Mouse (Mus musculus): ENCODE measurements around the gene Tut1. TPM values are rescaled to one million over a fixed set of nuclear protein-coding genes. Genes with fewer than 3 reads are reported as not detected.

The Tut1 gene
- polyA plus RNA-seq, 1 experiment = 13.2 TPM

GRCm38 (mm10) chr19:8982303-8983149 lies 28.9 kb downstream of the Tut1 start:
- Histone ChIP-seq H3K27ac (ENCODE audit: insufficient read depth, low read depth, low read length) (peak overlapping the region; percentile 94), H3K4me1 (ENCODE audit: control insufficient read depth, insufficient read depth, insufficient read length, low read length) (peaks cover 23% of the 10 kb centered on the region), H3K36me3 (ENCODE audit: control insufficient read depth, insufficient read depth, low read length) (peaks cover 14% of the 10 kb centered on the region), H3K27me3 (ENCODE audit: control insufficient read depth, insufficient read depth, low read length) (no peaks in the 10 kb centered on the region), H3K4me3 (ENCODE audit: low read depth, low read length) (no peak overlapping the region)
- 29% methylated on average over 5 of the region's 5 CpGs for WGBS
- TF ChIP-seq CTCF (IDR thresholded peaks at IDR 0.05; ENCODE audit: extremely low read depth, insufficient read length, insufficient replicate concordance, low read depth, low read length) = no peak
- no peak for TF ChIP-seq POLR2A (IDR thresholded peaks at IDR 0.05; ENCODE audit: low read depth, low read length)

- 13% methylated on average over 4 of the region's 4 CpGs for WGBS
These were observed 29.6 kb downstream of the Tut1 start for GRCm38 (mm10) chr19:8983150-8983650.

GRCm38 (mm10) chr19:8984255-8984868 lies 30.7 kb downstream of the Tut1 start:
- TF ChIP-seq POLR2A (IDR thresholded peaks at IDR 0.05; ENCODE audit: low read depth, low read length) (no peak), CTCF (IDR thresholded peaks at IDR 0.05; ENCODE audit: extremely low read depth, insufficient read length, insufficient replicate concordance, low read depth, low read length) (no peak)
- peak overlapping the region; percentile 94 for H3K27ac ChIP-seq (ENCODE audit: insufficient read depth, low read depth, low read length)
- peaks cover 31% of the 10 kb centered on the region for H3K4me1 ChIP-seq (ENCODE audit: control insufficient read depth, insufficient read depth, insufficient read length, low read length)

More at GRCm38 (mm10) chr19:8983150-8983650, 29.6 kb downstream of the Tut1 start:
- H3K4me1 ChIP-seq (ENCODE audit: control insufficient read depth, insufficient read depth, insufficient read length, low read length) = peaks cover 27% of the 10 kb centered on the region
- no peak overlapping the region for H3K4me3 ChIP-seq (ENCODE audit: low read depth, low read length)
- TF ChIP-seq CTCF (IDR thresholded peaks at IDR 0.05; ENCODE audit: extremely low read depth, insufficient read length, insufficient replicate concordance, low read depth, low read length) (no peak), POLR2A (IDR thresholded peaks at IDR 0.05; ENCODE audit: low read depth, low read length) (no peak)
- peaks cover 9% of the 10 kb centered on the region for H3K36me3 ChIP-seq (ENCODE audit: control insufficient read depth, insufficient read depth, low read length)
- no peaks in the 10 kb centered on the region for H3K27me3 ChIP-seq (ENCODE audit: control insufficient read depth, insufficient read depth, low read length)
- H3K27ac ChIP-seq (ENCODE audit: insufficient read depth, low read depth, low read length) = peak overlapping the region; percentile 94

GRCm38 (mm10) chr19:8985891-8986290 lies 32.2 kb downstream of the Tut1 start:
- H3K4me3 ChIP-seq (ENCODE audit: low read depth, low read length) = no peak overlapping the region
- no peaks in the 10 kb centered on the region for H3K36me3 ChIP-seq (ENCODE audit: control insufficient read depth, insufficient read depth, low read length)
- 43% methylated on average over 5 of the region's 5 CpGs for WGBS
- no peaks in the 10 kb centered on the region for H3K27me3 ChIP-seq (ENCODE audit: control insufficient read depth, insufficient read depth, low read length)
- H3K27ac ChIP-seq (ENCODE audit: insufficient read depth, low read depth, low read length) = no peak overlapping the region
- TF ChIP-seq POLR2A (IDR thresholded peaks at IDR 0.05; ENCODE audit: low read depth, low read length) = no peak
- no peak for TF ChIP-seq CTCF (IDR thresholded peaks at IDR 0.05; ENCODE audit: extremely low read depth, insufficient read length, insufficient replicate concordance, low read depth, low read length)
- H3K4me1 ChIP-seq (ENCODE audit: control insufficient read depth, insufficient read depth, insufficient read length, low read length) = peaks cover 37% of the 10 kb centered on the region

More at GRCm38 (mm10) chr19:8984255-8984868, 30.7 kb downstream of the Tut1 start:
- Histone ChIP-seq H3K36me3 (ENCODE audit: control insufficient read depth, insufficient read depth, low read length) (peaks cover 1% of the 10 kb centered on the region; the same call in 1 of the 2 replicates), H3K27me3 (ENCODE audit: control insufficient read depth, insufficient read depth, low read length) (no peaks in the 10 kb centered on the region), H3K4me3 (ENCODE audit: low read depth, low read length) (no peak overlapping the region)
- WGBS = 15% methylated on average over 7 of the region's 7 CpGs

GRCm38 (mm10) chr19:8987816-8988215 lies 34.2 kb downstream of the Tut1 start:
- no peak overlapping the region for H3K4me3 ChIP-seq (ENCODE audit: low read depth, low read length)
- TF ChIP-seq CTCF (IDR thresholded peaks at IDR 0.05; ENCODE audit: extremely low read depth, insufficient read length, insufficient replicate concordance, low read depth, low read length) = no peak
- TF ChIP-seq POLR2A (IDR thresholded peaks at IDR 0.05; ENCODE audit: low read depth, low read length) = no peak
- H3K36me3 ChIP-seq (ENCODE audit: control insufficient read depth, insufficient read depth, low read length) = peaks cover 1% of the 10 kb centered on the region; the same call in 1 of the 2 replicates
- no peak overlapping the region for H3K27ac ChIP-seq (ENCODE audit: insufficient read depth, low read depth, low read length)
- 90% methylated on average over 2 of the region's 2 CpGs for WGBS
- peaks cover 45% of the 10 kb centered on the region for H3K4me1 ChIP-seq (ENCODE audit: control insufficient read depth, insufficient read depth, insufficient read length, low read length)
- no peaks in the 10 kb centered on the region for H3K27me3 ChIP-seq (ENCODE audit: control insufficient read depth, insufficient read depth, low read length)

GRCm38 (mm10) chr19:8988346-8989065 lies 34.9 kb downstream of the Tut1 start:
- WGBS = 41% methylated on average over 15 of the region's 15 CpGs
- H3K27me3 ChIP-seq (ENCODE audit: control insufficient read depth, insufficient read depth, low read length) = no peaks in the 10 kb centered on the region

More at GRCm38 (mm10) chr19:8988346-8989065, 34.9 kb downstream of the Tut1 start:
- Histone ChIP-seq H3K4me1 (ENCODE audit: control insufficient read depth, insufficient read depth, insufficient read length, low read length) (peaks cover 48% of the 10 kb centered on the region), H3K27ac (ENCODE audit: insufficient read depth, low read depth, low read length) (peak overlapping the region; percentile 94), H3K36me3 (ENCODE audit: control insufficient read depth, insufficient read depth, low read length) (peaks cover 1% of the 10 kb centered on the region; the same call in 1 of the 2 replicates), H3K4me3 (ENCODE audit: low read depth, low read length) (peak overlapping the region; percentile 73)
- TF ChIP-seq CTCF (IDR thresholded peaks at IDR 0.05; ENCODE audit: extremely low read depth, insufficient read length, insufficient replicate concordance, low read depth, low read length) (peak; percentile 7; the same call in 1 of the 2 replicates), POLR2A (IDR thresholded peaks at IDR 0.05; ENCODE audit: low read depth, low read length) (no peak)

All from small intestine, adult 2 months (tissue).